Mouse (Mus musculus): ENCODE results near the gene Shisa8. TPM values are rescaled to one million over a fixed set of nuclear protein-coding genes. Genes with fewer than 3 reads are reported as not detected.

Shisa8 gene
- polyA plus RNA-seq, 1 experiment from 2014 or later = 2.9 TPM

GRCm38 (mm10) chr15:82169671-82170070 is 42.9 kb downstream of the Shisa8 start:
- Histone ChIP-seq H3K36me3 (peaks cover 48% of the 10 kb centered on the region), H3K9ac (no peak overlapping the region), H3K4me1 (peaks cover 28% of the 10 kb centered on the region), H3K4me3 (replicated peaks) (no peak overlapping the region), H3K27ac (replicated peaks) (no peak overlapping the region), H3K9me3 (replicated peaks) (no peaks in the 10 kb centered on the region), H3K27me3 (no peaks in the 10 kb centered on the region), H3K4me2 (replicated peaks) (no peak overlapping the region)
- ATAC-seq (ENCODE audit: insufficient number of reproducible peaks, low FRiP score, low TSS enrichment, low read depth) = no peak
- WGBS = 82% methylated on average over 5 of the region's 5 CpGs

DNA sequence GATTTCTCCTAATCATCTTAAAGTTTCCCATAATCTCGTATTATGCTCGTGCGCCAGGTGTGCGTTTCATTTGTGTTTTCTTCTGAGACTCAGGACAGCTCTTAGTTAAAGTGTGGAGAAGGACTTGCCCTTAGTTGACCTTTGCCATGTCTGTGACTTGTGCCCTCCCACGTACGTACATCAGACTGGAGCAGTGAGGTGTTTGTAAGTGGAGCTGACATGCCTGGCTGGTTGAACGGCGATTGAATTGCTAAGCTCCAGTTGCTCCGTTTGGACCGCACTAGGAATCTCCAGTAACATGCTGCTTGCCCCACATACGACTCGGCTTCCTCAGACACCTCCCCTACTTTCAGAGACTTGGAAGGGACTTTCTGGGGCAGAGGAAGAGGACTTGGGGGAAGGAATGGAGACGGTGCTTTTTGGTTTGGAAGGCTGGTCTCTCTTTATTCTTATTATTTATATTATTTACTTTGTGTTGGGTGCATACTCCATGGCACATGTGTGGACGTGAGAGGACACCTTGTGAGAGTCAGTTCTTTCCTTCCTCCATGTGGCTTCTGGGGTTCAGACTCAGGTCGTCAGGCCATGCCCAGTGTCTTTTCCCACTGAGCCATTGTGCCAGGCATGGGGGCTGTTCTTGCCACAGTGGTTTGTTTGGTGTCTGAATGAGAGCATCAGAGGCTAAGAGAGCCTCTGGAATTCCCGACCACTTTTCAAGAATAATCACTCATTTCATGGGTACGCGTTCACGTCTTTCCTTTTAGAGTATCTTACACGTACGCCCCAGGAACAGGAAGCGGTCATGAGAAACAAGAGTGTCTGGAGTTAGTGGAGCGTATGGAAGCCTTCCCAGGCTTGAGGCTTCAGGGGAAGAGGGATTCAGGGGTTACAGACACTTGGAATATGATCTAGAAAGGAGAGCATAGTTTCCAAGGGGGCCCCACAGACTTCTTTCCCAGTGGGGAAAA is 45.1 kb downstream of the Shisa8 start:
- 55% methylated on average over 23 of the region's 23 CpGs for WGBS
- no peak overlapping the region for H3K9ac ChIP-seq

GRCm38 (mm10) chr15:82166240-82167100 is 46.1 kb downstream of the Shisa8 start:
- Histone ChIP-seq H3K4me3 (replicated peaks) (no peak overlapping the region), H3K27me3 (no peaks in the 10 kb centered on the region), H3K9me3 (replicated peaks) (no peaks in the 10 kb centered on the region), H3K4me1 (peaks cover 42% of the 10 kb centered on the region), H3K27ac (replicated peaks) (peak overlapping the region; percentile 78), H3K9ac (no peak overlapping the region), H3K36me3 (peaks cover 19% of the 10 kb centered on the region), H3K4me2 (replicated peaks) (peak overlapping the region; percentile 22)
- ATAC-seq (ENCODE audit: insufficient number of reproducible peaks, low FRiP score, low TSS enrichment, low read depth) = no peak
- 51% methylated on average over 22 of the region's 22 CpGs for WGBS

More for the DNA sequence above, 45.1 kb downstream of the Shisa8 start:
- Histone ChIP-seq H3K27me3 (no peaks in the 10 kb centered on the region), H3K4me2 (replicated peaks) (no peak overlapping the region; the same call in 1 of the 2 replicates), H3K4me3 (replicated peaks) (no peak overlapping the region), H3K27ac (replicated peaks) (peak overlapping the region; percentile 78), H3K36me3 (peaks cover 29% of the 10 kb centered on the region), H3K9me3 (replicated peaks) (no peaks in the 10 kb centered on the region), H3K4me1 (peaks cover 39% of the 10 kb centered on the region)
- no peak for ATAC-seq (ENCODE audit: insufficient number of reproducible peaks, low FRiP score, low TSS enrichment, low read depth)

- Histone ChIP-seq H3K4me1 (peaks cover 51% of the 10 kb centered on the region), H3K9ac (no peak overlapping the region), H3K4me3 (replicated peaks) (no peak overlapping the region), H3K36me3 (peaks cover 10% of the 10 kb centered on the region), H3K27me3 (no peaks in the 10 kb centered on the region), H3K27ac (replicated peaks) (peak overlapping the region; percentile 78), H3K9me3 (replicated peaks) (no peaks in the 10 kb centered on the region), H3K4me2 (replicated peaks) (peak overlapping the region; percentile 22; the same call in 1 of the 2 replicates)
- WGBS = 45% methylated on average over 8 of the region's 8 CpGs
- ATAC-seq (ENCODE audit: insufficient number of reproducible peaks, low FRiP score, low TSS enrichment, low read depth) = no peak
Measured at GRCm38 (mm10) chr15:82165332-82166239, 47.0 kb downstream of the Shisa8 start.

- Histone ChIP-seq H3K4me3 (replicated peaks) (no peak overlapping the region), H3K4me2 (replicated peaks) (no peak overlapping the region), H3K9me3 (replicated peaks) (no peaks in the 10 kb centered on the region), H3K9ac (no peak overlapping the region), H3K27me3 (no peaks in the 10 kb centered on the region), H3K36me3 (no peaks in the 10 kb centered on the region), H3K4me1 (peaks cover 62% of the 10 kb centered on the region), H3K27ac (replicated peaks) (0 out of 2 replicates have a peak overlapping the region, but pooled peaks have one; percentile 22)
- 64% methylated on average over 7 of the region's 7 CpGs for WGBS
- no peak for ATAC-seq (ENCODE audit: insufficient number of reproducible peaks, low FRiP score, low TSS enrichment, low read depth)
Measured at GRCm38 (mm10) chr15:82164496-82164895, 48.1 kb downstream of the Shisa8 start.

DNA sequence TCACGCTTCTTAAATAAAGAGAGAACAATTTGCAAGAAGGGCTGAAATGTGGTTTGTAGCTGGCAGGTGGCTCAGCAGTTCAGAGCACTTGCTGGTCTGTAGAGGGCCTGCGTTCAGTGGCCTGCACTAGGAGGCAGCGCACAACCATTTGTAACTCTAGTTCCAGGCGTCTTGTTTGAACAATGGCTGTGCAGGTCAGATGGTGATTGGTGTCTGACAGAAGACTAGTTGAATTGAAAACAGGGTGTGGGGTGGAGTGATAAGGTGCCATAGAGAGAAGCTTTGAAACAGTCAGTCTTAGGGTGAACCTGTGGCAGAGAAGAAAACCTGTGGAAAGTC is 48.6 kb downstream of the Shisa8 start:
- Histone ChIP-seq H3K36me3 (no peaks in the 10 kb centered on the region), H3K4me3 (replicated peaks) (no peak overlapping the region), H3K4me2 (replicated peaks) (no peak overlapping the region), H3K9ac (no peak overlapping the region), H3K4me1 (peaks cover 66% of the 10 kb centered on the region), H3K27me3 (no peaks in the 10 kb centered on the region), H3K27ac (replicated peaks) (0 out of 2 replicates have a peak overlapping the region, but pooled peaks have one; percentile 22), H3K9me3 (replicated peaks) (no peaks in the 10 kb centered on the region)
- 57% methylated on average over 4 of the region's 4 CpGs for WGBS
- ATAC-seq (ENCODE audit: insufficient number of reproducible peaks, low FRiP score, low TSS enrichment, low read depth) = no peak

- no peak overlapping the region for H3K4me3 ChIP-seq (replicated peaks)
- no peaks in the 10 kb centered on the region for H3K9me3 ChIP-seq (replicated peaks)
- 82% methylated on average over 10 of the region's 10 CpGs for WGBS
- no peak overlapping the region for H3K4me2 ChIP-seq (replicated peaks)
- no peak overlapping the region for H3K27ac ChIP-seq (replicated peaks)
- no peaks in the 10 kb centered on the region for H3K36me3 ChIP-seq
- H3K9ac ChIP-seq = no peak overlapping the region
- H3K4me1 ChIP-seq = peaks cover 72% of the 10 kb centered on the region
- ATAC-seq (ENCODE audit: insufficient number of reproducible peaks, low FRiP score, low TSS enrichment, low read depth) = no peak
- no peaks in the 10 kb centered on the region for H3K27me3 ChIP-seq
Measured at GRCm38 (mm10) chr15:82163356-82164060, 49.1 kb downstream of the Shisa8 start.

DNA sequence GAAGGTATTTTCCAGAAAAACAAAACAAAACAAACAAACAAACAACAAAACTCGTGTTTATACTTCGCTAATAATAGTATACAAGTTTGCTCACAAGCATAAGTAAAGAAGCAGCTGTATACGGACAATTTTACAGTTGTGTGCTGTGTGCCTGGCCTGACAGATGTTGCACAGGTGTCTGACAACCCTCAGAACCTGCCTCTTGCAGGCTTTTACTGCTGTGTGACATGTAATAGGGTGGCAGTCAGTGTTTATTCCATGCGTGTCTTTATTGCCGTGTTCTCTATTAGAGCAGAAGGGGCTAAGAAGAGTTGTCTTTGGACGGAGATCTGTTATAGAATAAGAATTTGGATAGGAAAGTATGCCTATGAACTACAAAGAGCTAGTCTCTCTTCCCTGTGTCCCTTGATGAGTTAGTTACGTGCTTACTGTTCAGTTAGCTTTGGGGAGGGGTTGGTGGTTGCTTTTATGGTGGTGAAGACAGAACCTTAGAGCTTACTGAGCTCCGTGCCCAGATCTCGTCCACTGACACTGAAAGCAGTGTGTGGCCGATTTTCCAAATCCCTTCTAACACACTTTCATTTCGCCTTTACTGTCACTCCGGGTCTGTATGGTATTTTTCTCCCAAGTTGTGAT is 50.5 kb downstream of the Shisa8 start:
- 67% methylated on average over 12 of the region's 12 CpGs for WGBS
- Histone ChIP-seq H3K4me1 (peaks cover 74% of the 10 kb centered on the region), H3K36me3 (no peaks in the 10 kb centered on the region), H3K27me3 (no peaks in the 10 kb centered on the region), H3K27ac (replicated peaks) (peak overlapping the region; percentile 81), H3K9ac (no peak overlapping the region), H3K4me2 (replicated peaks) (no peak overlapping the region), H3K9me3 (replicated peaks) (no peaks in the 10 kb centered on the region), H3K4me3 (replicated peaks) (no peak overlapping the region)
- ATAC-seq (ENCODE audit: insufficient number of reproducible peaks, low FRiP score, low TSS enrichment, low read depth) = no peak

DNA sequence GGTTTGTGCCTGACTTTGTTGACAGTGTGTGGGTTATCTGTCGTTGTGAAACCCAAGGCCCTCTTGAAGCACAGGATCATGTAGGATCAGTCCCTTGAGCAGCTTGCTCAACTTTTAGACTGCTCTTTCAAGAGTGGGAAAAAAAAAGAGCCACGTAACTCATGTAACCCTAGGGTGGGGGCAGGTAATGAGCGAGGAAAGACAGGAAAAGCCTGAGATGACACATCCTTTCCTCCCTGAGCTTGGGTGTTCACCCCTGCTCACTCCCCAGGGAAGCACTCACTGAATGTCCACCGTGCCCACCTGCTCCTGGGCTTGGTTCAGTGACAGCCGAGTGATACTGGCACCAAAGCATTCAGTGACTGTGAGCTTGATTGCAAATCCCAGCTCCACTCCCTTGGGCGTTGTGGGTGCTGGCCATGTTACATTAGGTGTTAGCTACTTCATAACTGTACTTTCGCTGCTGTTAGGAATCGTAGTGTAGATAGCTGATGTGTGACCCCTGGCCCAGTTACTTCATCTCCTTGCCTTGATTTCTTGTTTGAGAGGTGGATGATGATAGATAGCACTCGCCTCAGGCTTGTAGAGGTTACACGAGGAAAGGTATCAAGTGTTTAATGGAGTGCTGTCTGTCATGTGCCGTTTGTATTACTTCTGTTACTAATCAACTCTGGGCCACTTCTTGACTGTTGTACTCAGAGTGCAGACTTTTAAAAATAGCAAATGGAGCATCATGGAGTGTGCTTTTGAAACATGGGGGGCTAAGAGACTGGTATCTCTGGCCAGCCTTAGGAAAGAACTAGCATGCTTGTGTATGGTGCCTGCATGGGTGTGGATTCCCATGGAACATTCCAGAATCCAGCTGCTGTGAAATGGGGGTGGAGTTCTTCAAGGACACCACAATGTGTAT is 51.6 kb downstream of the Shisa8 start:
- H3K4me2 ChIP-seq (replicated peaks) = 0 out of 2 replicates have a peak overlapping the region, but pooled peaks have one; percentile 3

More for the DNA sequence above, 51.6 kb downstream of the Shisa8 start:
- Histone ChIP-seq H3K9ac (no peak overlapping the region), H3K9me3 (replicated peaks) (no peaks in the 10 kb centered on the region), H3K4me1 (peaks cover 66% of the 10 kb centered on the region), H3K27ac (replicated peaks) (peak overlapping the region; percentile 81), H3K36me3 (no peaks in the 10 kb centered on the region), H3K4me3 (replicated peaks) (no peak overlapping the region), H3K27me3 (no peaks in the 10 kb centered on the region)
- ATAC-seq (ENCODE audit: insufficient number of reproducible peaks, low FRiP score, low TSS enrichment, low read depth) = no peak
- 56% methylated on average over 11 of the region's 11 CpGs for WGBS
